Mouse (Mus musculus) thymus, postnatal 10 days (tissue): ENCODE results near the gene Mgst2.

Source experiments
- DNase-seq, 2 experiments: peaks; one replicate each; pipeline ENCODE4 v3.0.0; 2021; ENCODE audit warnings: low spot score in 2 of 2

The Mgst2 gene

DNA sequence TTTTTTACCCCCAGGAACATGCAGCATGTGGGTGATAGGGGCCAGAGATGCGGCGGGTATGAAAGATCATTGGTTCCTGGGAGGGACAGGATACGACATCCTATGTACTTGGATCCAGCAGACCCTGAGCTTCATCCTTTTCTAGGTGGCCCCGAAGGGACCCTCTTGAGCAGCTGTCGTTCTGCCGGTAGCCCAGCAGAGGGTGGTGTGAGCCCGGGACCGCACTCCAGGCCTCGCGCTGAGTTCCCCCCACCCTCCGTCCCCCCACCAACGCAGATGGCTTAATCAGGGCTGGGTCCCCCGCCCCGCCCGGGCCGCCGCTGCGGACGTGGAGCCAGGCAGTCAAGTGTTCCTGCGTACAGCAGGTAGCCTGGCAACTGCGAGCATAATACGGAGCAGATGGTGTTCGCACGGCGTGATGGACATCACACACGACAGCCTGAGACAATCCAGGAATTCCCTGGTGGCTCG is 41.2 kb downstream of the Mgst2 start:
- peak; percentile 60 to 78 for DNase-seq

DNA sequence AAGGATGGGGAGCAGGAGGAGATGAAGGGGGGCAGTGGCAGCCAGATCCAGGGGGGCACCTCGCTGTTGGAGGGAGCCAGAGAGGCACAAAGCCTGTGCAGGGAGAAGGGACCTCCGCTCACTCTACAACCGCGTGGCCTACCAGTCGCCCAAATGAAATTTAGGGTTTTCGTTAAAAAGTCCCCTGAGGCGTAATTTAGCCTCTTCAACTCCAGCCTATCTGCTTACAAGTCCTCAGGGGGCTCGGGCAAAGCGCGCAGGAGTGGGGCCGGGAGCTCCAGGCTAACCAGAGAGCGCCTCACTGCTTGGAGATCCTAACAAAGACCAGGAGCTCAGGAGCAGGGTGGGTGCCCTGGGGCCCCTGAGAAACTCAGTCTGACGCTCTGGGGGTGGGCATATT is 41.8 kb downstream of the Mgst2 start:
- DNase-seq = no peak

DNA sequence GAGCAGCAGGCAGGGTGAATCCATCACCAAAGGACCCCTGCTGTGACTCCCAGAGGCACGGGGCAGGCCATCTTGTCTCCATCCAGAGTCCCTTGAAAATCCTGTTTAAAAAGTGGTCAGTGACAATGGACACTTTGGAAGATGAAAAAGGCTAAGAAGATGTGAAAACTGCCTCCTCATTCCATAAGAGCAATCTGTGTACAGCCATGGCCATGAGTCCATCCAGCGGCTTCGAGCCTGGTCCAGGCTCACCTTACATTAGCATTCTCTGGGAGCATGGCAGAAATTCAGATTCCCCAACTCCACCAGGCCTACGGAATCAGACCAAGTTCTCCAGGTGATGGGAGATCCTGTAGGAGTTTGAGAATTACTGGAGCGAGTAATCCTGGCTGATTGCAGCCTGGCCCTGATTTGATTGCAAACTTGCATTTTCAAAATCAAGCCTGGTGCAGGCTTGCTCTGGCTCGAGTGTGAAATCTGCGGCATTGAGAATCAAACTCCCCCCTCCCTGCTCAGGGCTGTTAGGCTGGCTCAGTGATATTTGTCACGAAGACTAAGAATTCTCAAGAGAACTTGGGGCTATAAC is 42.6 kb downstream of the Mgst2 start:
- DNase-seq = no peak

DNA sequence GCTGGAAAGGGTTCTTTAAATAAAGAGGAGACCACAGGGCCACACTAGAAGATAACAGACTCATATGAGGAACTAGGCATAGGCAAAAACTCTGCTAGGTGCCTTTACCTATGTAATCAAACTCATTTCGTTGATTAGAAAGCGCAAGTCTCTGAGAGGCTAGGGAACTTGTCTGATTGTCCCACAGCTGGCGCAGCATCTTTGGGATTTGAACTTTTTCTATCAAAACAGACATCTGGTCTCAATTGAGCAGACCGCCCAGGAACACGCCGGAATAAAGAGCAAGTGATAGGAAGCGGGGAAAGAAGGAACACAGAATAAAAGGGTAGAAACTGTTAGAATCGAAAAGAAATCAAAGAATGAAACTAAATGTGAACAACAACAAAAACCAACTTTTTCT is 43.3 kb downstream of the Mgst2 start:
- DNase-seq = no peak

DNA sequence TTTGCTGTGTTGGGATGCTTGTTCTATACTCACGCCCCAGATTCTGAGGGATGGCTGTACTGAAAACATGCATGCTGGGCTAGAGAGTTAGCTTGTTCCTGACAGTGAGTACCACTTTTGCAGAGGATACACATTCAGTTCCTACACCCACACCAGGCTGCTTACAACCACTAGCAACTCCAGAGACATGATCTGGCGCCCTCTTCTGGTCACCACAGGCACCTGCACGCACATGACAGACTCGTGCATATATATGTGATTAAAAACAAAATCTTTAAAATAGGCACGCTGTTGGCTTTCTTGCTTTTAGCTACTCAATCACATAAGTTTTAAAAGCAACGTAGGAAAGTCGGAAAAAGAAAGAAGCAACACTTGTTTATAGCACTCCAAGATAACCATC is 45.1 kb downstream of the Mgst2 start:
- peak in 1 of 2 experiments; percentile 26 for DNase-seq

DNA sequence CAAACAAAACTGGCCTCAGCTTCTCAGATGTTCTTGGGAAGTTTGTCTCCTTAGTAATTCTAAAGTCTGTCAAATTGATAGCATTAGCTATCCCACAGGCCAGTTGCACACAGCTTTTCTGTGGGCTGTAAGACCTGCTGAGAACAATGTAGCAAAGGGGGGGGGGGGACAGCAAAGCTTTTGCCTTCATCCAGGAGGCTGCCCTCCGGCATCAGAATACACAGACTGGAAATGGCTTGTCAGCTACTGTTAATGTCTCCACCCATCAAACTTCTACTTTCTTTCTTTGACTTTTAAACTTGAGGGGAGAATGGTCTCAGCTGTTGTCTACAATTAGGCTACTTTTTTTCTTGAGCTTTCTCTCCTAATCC is 48.2 kb downstream of the Mgst2 start:
- no peak for DNase-seq

DNA sequence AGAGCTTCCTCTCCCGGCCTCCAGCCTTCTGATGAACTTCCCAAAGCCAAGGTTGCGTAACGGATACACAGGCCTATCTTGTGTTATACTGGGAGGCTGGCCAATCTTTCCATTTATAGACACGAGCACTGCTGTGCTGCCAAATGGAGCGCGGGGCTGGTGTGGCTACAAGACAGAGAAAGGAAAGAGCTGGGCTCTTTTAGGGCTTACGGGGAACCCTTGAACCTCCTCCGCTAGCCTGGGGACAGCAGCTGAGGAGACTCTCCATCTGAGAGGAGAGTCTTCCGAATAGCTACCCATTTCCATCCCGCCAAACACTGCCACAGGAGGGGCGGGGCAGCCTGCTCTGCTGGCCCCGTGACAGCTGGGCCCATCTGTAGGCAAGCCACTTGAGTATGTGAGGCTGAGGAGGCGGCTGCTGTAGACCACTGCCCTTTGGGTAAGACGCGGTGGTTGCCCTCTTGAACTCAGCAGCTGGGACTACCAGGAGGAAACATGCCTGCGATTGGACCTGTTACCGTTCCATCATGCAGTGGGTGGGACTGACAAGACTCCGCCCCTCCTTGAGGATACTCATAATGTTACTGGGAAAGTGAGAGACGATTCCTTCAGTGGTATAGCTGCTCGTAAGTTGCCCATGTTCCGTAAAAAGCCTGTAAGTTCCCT is 48.7 kb downstream of the Mgst2 start:
- peak; percentile 33 to 52 for DNase-seq

DNA sequence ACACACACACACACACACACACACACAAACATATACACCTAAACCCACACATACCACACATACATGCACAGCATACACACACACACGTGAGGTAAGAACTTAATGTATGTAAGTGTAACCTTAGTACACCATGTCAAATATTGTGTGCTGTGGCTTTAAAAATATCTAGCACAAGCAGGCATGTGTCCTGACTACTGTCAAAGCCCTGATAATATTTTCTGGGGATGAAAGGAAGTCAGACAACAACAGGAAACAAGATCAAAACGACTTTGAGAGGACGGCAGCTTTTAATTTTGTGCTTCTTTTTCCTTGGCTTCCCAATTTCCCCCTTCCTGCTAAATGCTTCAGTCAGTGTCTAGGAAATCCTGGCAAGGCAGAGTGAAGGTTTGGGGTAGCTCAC is 52.2 kb downstream of the Mgst2 start:
- no peak for DNase-seq

DNA sequence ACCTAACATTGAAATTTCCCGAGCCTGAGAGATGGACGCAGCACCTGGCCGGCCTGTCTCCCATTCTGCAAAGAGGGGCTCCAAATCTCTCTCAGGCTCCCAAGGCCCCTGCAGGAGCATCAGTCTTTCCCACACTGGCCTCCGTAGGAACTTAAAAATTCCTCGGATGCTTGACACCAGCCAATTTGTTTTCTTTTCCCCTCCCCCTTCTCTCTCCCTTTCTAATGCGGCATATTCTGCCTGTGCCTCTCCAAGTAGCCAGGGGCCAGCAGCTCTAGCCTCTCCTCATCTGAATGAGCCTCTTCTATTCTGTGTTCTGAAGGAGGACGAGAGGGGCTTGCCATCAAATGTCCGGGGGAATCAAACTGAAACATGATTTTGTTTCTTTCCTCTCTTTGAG is 53.1 kb downstream of the Mgst2 start:
- DNase-seq = no peak

DNA sequence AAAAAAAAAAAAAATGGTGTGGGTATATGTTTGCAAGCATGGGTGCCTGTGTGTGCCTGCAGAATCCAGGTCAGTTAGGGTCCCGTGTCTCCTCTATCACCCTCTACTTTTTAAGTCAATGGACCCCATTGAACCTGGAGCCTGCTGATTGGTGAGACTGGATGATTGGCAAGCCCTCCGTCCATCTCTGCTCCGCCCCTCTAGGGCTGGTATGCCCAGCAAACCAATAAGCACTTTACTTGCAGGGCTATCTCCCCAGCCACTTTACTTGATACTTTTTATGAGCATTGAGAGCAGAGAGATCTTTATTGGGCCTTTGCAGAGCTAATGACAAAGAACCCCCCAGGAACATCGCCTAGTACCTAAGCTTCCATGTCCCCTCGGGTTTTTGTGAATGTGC is 54.3 kb downstream of the Mgst2 start:
- DNase-seq = no peak

DNA sequence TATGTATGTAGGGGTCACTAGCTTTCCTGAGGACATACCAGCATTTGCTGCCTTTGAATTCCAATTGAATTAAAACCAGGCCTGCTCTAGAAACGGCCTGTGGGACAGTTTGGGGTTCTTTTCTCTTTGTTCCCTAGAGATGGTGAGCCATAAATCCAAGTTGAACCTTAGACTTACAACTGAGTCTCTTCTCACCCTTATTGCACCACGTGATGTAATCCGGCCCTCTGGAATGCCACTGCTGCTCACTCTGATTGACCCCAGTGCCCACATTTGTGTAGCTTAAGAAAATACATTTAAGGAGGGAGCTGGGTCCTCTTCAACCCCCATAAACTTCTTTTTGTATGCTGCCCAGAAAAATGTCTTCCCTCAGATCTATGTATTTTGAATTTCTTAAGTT is 57.3 kb downstream of the Mgst2 start:
- DNase-seq = no peak

DNA sequence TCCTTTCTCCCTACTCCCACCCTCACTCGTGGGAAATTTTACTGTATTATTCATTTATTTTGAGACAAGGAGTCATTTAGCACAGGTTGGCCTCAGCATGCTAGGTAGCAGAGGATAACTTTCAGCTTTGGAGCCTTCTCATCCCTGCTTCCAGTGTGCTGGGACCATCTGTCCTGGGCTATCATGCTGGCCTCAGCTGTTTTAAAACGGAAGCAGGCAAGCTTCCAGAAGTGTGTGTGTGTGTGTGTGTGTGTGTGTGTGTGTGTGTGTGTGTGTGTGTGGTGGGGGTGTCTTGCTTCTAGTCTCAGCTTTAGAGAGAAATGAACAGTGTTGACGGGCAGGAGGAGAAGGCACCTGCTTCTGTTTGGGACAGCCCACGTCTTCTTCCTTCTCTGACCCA is 57.7 kb downstream of the Mgst2 start:
- DNase-seq = no peak

DNA sequence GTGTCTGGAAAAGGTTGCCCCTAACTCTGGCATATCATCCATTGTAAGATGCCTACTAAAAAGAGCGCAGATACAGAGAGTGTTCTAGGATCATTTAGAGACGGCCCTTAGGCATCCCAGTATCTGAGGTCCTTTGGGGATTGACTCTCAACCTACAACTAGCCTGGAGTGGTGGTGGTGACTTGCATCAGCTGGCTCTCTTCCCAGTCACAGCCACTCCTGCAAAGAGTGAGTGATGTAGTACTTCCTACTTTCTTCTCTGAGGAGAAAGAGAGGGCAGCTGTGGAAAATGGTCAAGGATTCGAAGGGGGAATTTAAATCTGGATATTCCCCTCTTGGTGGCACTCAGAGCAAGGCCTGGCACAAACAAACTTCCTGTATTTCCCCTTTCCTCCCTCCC is 59.2 kb downstream of the Mgst2 start:
- no peak for DNase-seq

DNA sequence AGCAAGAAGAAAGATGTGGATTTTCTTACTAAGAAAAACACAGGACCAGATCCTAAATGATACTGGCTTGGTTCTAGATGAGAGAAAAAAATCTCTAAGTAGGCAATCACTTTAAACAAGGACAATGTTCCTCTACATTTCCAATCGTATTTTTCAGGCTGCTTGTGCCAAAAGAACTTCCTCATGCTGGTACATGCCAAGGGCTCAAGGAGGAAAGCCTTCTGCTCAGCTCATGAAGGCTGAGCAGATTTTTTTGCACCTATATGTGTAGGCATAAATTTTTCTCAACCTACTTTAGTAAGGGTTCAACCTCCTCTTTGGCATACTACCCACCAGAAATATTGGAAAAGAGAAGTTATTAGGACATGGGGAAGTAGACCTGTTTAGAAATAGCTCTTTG is 59.8 kb downstream of the Mgst2 start:
- DNase-seq = no peak

DNA sequence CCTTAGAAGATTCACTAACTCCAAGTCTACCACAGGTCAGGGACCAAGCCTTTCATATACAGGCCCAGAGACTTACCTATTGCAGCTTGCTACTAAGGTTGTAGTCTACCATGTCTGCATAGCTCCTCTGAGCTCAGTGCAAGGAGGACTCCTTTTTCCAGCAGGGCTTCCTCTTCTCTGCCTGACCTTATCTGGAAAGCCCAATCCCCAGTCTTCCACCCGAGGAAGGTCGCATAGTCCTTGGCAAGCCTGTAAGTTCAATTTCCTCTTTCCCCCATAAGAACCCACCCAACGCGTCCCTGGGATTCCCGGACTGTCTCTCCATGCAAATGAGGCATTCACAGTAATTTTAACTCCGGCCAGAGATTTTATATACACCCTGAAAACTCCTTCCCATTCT is 66.1 kb downstream of the Mgst2 start:
- no peak for DNase-seq

DNA sequence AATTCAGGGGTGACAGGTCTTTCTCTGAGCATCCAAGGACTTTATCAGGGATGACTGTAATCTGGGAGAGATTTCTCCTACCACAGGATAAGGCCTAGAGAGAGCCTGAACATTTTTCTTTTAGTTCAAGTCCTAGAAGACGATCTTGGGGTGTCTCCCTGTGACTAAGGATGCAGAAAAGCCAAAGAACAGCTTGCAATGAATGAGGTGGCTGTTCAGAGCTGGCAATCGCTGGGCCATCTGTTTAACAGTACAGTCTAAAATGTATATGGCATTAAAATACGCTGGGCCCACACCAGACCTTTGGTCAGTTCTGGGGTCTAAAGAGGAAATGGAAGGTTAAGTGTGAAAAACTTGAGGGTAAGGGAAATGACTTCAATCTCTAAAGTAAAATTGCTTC is 67.3 kb downstream of the Mgst2 start:
- no peak for DNase-seq

DNA sequence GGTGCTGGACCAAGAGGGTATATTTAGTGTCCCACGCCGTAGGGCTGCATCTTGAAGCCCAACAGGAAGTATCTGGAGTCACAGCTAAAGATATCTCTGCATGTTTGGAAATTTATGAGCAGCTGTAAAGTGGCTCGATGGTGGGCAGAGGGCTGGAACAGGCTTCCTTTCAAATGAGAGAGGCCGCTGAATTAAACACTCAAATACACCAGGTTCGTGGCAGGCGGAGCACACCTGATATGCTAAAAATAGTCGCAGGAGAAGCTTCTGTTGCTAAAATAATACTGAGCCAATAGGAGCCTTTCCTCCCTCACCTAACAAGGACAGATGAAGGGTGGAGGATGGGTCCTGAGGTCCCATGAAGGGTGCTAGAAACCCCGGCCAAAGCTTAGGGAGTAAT is 67.8 kb downstream of the Mgst2 start:
- DNase-seq = no peak

DNA sequence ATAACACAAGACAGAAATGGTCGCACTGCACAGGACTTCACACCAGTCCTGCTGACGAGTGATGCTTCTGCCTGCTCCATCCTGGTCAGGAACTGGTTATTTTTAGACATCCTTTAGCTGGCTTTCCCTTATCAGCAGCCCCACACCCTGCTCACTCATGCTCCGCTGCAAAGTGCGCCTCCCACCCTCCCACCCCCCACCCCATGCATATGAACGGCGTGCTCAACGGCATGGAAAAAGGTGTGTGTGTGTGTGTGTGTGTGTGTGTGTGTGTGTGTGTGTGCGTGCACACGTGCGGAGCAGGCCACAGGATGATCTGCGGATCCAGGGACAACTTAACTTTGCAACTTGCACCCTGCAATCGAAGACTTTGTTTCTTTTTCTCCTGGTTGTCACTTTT is 68.3 kb downstream of the Mgst2 start:
- DNase-seq = no peak

DNA sequence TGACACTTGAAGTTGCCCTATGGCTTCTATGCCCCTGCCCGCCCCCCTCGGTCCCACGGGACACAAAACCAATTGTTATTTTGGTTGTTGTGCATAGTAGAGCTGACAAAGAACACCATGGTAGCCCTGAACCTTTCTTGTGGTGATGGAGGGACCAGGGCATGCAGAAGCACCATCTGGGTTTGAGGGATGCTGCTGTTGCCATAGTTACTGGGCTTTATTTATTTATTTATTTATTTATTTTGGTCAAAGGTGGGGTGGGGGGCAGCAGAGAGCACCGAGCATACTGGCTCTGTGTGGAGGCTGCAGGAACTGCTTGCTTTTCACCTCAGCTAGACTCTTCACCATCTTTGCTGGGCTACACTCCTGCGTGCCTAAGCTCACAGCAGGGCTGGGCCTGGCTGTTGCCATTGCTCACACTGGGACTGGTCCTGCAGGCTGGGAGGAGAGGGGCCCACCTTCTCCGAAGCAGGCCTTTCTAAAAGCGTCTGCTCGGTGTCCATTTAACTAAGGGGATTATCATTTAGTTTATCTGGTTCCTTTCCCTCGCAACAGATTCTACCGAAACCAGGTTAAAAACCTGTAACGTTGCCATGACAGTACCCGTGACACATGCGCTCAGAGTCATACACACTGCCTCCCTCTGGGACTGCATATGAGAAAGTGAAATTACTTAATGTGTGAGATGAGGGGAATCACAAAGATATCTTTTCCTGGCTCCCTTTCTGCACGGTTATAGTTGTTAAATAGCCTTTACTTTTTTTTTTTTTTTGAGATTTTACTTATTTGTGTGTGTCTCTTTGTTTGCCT is 69.2 kb downstream of the Mgst2 start:
- no peak for DNase-seq

DNA sequence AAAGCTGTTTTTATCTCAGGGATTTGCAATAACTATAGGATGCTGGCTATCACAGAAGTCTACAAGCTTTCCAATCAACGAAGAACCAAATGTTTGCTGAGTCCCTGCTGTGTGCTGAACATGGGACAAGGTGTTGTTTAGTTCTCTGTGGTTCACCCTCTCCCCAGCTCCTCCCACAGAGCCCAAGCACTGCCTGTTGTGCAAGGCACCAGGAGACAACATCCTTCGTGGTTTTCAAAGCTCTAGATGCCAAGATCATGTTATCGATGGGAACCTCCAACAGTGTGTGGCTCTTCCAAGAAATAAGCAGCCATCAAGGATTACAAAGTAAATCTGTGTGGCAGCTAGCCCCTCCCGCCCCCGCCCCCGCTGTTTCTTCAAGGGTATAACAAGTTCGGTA is 70.5 kb downstream of the Mgst2 start:
- DNase-seq = no peak

DNA sequence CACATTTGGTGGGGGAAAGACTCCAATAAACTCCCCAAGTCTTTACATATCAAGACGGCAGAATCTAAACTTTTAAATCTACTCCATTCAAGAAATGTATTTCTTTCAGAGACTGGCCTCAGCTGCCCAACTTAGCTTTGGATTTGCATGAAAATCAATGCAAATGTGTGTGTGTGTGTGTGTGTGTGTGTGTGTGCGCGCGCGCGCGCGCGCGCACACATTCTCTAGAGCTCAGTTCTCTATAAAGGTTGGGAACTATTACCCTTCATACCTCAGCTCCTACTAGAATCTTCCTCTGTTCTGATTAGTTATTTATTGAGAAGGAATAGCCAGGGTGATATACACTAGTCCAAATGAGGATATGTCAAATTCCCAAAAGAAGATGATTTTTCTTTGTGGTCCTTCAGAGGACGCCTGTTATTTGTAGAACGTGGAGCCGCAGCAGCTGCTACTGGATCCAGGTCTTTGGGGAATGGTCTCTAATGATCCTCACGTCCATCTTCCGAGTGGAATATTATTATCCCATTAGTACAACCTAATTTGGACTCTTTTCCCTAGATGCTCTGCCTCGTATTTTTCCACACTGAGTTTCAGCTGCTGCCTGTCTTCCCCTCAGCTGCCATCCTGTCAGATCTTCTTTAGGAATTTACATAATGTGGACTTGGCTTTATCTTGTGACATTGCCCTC is 71.9 kb downstream of the Mgst2 start:
- no peak for DNase-seq
